Mouse (Mus musculus) hindbrain, embryonic 14.5 days (tissue): ENCODE data around the gene Garnl3. TPM values are rescaled to one million over a fixed set of nuclear protein-coding genes. Genes with fewer than 3 reads are reported as not detected.
A peak's percentile ranks its signal among the peaks of the same experiment; 100 is the strongest.

Experiments used
- ATAC-seq: fragments of 200-750 bp; cut with Nextera tagmentation; 2 replicates; pipeline ENCODE4 v1.8.0; 2017; ENCODE audit warnings: moderate number of reproducible peaks, mild to moderate bottlenecking, moderate TSS enrichment, moderate library complexity; ENCODE audit not compliant: low FRiP score
- DNase-seq: peaks from one replicate; pipeline ENCODE4 v3.0.0-alpha.2; 2015; ENCODE audit warnings: low spot score
- H3K27ac ChIP-seq: fragments of 300-500 bp; sonication (generic); 2 replicates; pipeline ENCODE4 v1.5.1; 2014; ENCODE audit warnings: mild to moderate bottlenecking, moderate library complexity
- H3K27me3 ChIP-seq: fragments of 300-500 bp; sonication (generic); 2 replicates; pipeline ENCODE4 v1.6.1; 2014; ENCODE audit warnings: mild to moderate bottlenecking, low read length, mixed read lengths; ENCODE audit not compliant: control insufficient read depth, insufficient read depth
- H3K36me3 ChIP-seq: fragments of 300-500 bp; sonication (generic); replicated peaks from 2 replicates; pipeline ENCODE4 v1.6.1; 2014; ENCODE audit not compliant: control insufficient read depth, insufficient read depth
- H3K4me1 ChIP-seq: fragments of 300-500 bp; sonication (generic); replicated peaks from 2 replicates; pipeline ENCODE4 v1.6.1; 2014; ENCODE audit warnings: antibody characterized with exemption, low read length, mixed read lengths; ENCODE audit not compliant: control insufficient read depth, insufficient read depth
- H3K4me2 ChIP-seq: fragments of 300-500 bp; sonication (generic); replicated peaks from 2 replicates; pipeline ENCODE4 v1.6.1; 2014; ENCODE audit warnings: mild to moderate bottlenecking, moderate library complexity
- H3K4me3 ChIP-seq: fragments of 300-500 bp; sonication (generic); replicated peaks from 2 replicates; pipeline ENCODE4 v1.5.1; 2014; ENCODE audit warnings: mild to moderate bottlenecking, low read length
- H3K9ac ChIP-seq: fragments of 300-500 bp; sonication (generic); 2 replicates; pipeline ENCODE4 v1.6.1; 2014
- H3K9me3 ChIP-seq: fragments of 300-500 bp; sonication (generic); 2 replicates; pipeline ENCODE4 v1.6.1; 2016; ENCODE audit warnings: low read length; ENCODE audit not compliant: control insufficient read depth
- WGBS: fragments of 180-500 bp; shearing (Covaris S2); extraction: QIAGEN DNeasy Blood & Tissue Kit; methylation state at CpG from one replicate; pipeline ENCODE4 v1.1.7; 2014; 5-methylcytosine and 5-hydroxymethylcytosine counted together
- polyA plus RNA-seq: library from polyadenylated mRNA; unstranded; fragments of >200 nt; fragmentation: Nextera tagmentation; extraction: Ambion mirVana; gene quantifications from 2 replicates; pipeline ENCODE4 v1.2.1, GENCODE M21; 2014

Garnl3 gene
- polyA plus RNA-seq, 1 experiment from 2014 or later, result 67.5 TPM

DNA sequence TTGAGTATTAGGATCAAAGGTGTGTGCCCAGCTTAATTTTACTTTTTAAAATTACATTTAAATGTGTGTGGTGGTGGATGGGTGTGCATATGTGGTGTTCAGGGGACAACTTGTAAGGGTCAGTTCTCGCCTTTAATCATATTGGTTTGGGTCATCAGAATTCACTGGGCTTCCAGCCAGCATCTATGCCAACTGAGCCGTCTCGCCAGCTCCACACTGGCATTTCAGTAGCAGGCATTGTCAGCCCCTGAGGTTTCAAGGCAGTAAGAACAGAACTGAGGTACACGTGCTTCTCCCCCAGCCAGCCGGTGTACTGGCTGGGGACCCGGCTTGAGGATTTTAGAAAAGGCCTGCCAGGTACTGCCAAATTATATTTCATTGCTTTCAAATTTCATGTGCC, 134.4 kb downstream of the Garnl3 start:
- H3K27ac ChIP-seq, result no peak overlapping the region
- H3K27me3 ChIP-seq, result no peaks in the 10 kb centered on the region
- H3K36me3 ChIP-seq, result peaks cover 9% of the 10 kb centered on the region; the same call in 1 of the 2 replicates
- 57% methylated on average over 6 of the region's 6 CpGs for WGBS
- H3K9ac ChIP-seq, result no peak overlapping the region
- H3K4me1 ChIP-seq, result no peaks in the 10 kb centered on the region
- ATAC-seq (no peak), DNase-seq (no peak)
- H3K4me2 ChIP-seq, result no peak overlapping the region
- no peaks in the 10 kb centered on the region for H3K9me3 ChIP-seq
- H3K4me3 ChIP-seq, result no peak overlapping the region

GRCm38 (mm10) chr2:32992130-32992529, 139.3 kb downstream of the Garnl3 start:
- DNase-seq, result no peak
- Histone ChIP-seq H3K27me3 (no peaks in the 10 kb centered on the region), H3K36me3 (peaks cover 18% of the 10 kb centered on the region), H3K4me2 (no peak overlapping the region), H3K27ac (no peak overlapping the region), H3K4me3 (no peak overlapping the region), H3K4me1 (no peaks in the 10 kb centered on the region), H3K9ac (no peak overlapping the region), H3K9me3 (no peaks in the 10 kb centered on the region)
- ATAC-seq, result no peak
- WGBS, result 77% methylated on average over 6 of the region's 6 CpGs

- ATAC-seq, result no peak
- Histone ChIP-seq H3K27me3 (no peaks in the 10 kb centered on the region), H3K4me2 (no peak overlapping the region), H3K27ac (no peak overlapping the region), H3K4me3 (no peak overlapping the region), H3K36me3 (peaks cover 19% of the 10 kb centered on the region), H3K4me1 (no peaks in the 10 kb centered on the region), H3K9me3 (no peaks in the 10 kb centered on the region), H3K9ac (no peak overlapping the region)
- 51% methylated on average over 13 of the region's 13 CpGs for WGBS
- no peak for DNase-seq
Measured at GRCm38 (mm10) chr2:32990167-32990832, 141.2 kb downstream of the Garnl3 start.

DNA sequence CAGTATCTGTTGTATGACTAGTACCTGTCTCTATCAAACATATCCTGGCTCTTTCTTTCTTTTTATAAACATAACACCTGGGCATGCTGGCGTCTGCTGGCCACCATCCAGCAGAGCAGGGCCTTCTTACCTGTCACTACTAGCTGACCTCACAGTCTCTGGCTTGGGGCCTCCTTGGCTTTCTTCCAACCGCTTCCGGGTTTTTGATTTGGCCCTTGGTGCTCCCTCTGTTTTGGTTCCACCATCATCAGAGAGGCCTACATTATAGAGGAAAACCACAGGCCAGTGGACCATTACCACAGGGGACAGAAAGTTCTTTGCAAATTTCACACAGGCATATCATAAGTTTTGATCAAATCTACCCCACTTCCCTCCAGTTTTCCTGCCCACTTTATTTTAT, 142.1 kb downstream of the Garnl3 start:
- ATAC-seq (no peak), DNase-seq (no peak)
- WGBS, result 84% methylated on average over 3 of the region's 3 CpGs
- H3K4me2 ChIP-seq, result no peak overlapping the region
- no peak overlapping the region for H3K4me3 ChIP-seq
- H3K9ac ChIP-seq, result no peak overlapping the region
- peaks cover 18% of the 10 kb centered on the region for H3K36me3 ChIP-seq
- no peaks in the 10 kb centered on the region for H3K27me3 ChIP-seq
- H3K27ac ChIP-seq, result no peak overlapping the region
- H3K4me1 ChIP-seq, result no peaks in the 10 kb centered on the region
- no peaks in the 10 kb centered on the region for H3K9me3 ChIP-seq

GRCm38 (mm10) chr2:32985844-32986243, 145.6 kb downstream of the Garnl3 start:
- Histone ChIP-seq H3K4me3 (no peak overlapping the region), H3K9me3 (no peaks in the 10 kb centered on the region), H3K36me3 (peaks cover 9% of the 10 kb centered on the region), H3K9ac (no peak overlapping the region), H3K27ac (no peak overlapping the region), H3K4me1 (peaks cover 16% of the 10 kb centered on the region), H3K27me3 (no peaks in the 10 kb centered on the region), H3K4me2 (no peak overlapping the region)
- DNase-seq (no peak), ATAC-seq (no peak)
- WGBS, result 65% methylated on average over 8 of the region's 8 CpGs

- DNase-seq (no peak), ATAC-seq (no peak)
- 61% methylated on average over 6 of the region's 6 CpGs for WGBS
- Histone ChIP-seq H3K9me3 (no peaks in the 10 kb centered on the region), H3K4me1 (peaks cover 19% of the 10 kb centered on the region), H3K9ac (no peak overlapping the region), H3K27me3 (no peaks in the 10 kb centered on the region), H3K36me3 (peaks cover 4% of the 10 kb centered on the region; the same call in 1 of the 2 replicates), H3K4me2 (no peak overlapping the region; the same call in 1 of the 2 replicates), H3K27ac (no peak overlapping the region), H3K4me3 (no peak overlapping the region)
Measured at GRCm38 (mm10) chr2:32983617-32984016, 147.8 kb downstream of the Garnl3 start.

DNA sequence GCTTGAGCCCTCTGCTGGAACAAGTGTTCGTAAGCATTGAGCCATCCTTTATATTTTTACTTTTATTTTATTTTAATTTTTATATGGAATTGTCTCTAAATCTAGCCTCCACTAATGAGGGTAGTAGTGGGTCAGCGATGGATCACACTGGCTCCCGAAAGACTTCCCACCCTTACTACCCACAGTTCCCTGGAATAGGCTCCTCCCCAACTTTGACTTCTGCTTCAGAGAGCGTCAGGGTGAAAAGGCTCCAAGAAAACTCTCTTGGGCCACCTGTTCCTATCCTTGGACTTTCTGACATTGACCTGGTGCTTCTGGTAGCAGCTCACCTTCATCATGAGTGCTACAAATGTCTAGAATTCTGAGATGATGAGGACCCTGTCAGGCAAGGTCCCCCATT, 148.8 kb downstream of the Garnl3 start:
- H3K9me3 ChIP-seq, result no peaks in the 10 kb centered on the region
- no peaks in the 10 kb centered on the region for H3K27me3 ChIP-seq
- no peak overlapping the region for H3K9ac ChIP-seq
- DNase-seq (no peak), ATAC-seq (no peak)
- 3% methylated on average over 4 of the region's 4 CpGs for WGBS
- H3K36me3 ChIP-seq, result peaks cover 4% of the 10 kb centered on the region; the same call in 1 of the 2 replicates
- H3K4me3 ChIP-seq, result peak overlapping the region; percentile 87
- H3K27ac ChIP-seq, result no peak overlapping the region
- peak overlapping the region; percentile 98 for H3K4me2 ChIP-seq
- peaks cover 23% of the 10 kb centered on the region for H3K4me1 ChIP-seq

GRCm38 (mm10) chr2:32981725-32982271, 149.7 kb downstream of the Garnl3 start, which contains the start of gene Slc2a8:
Slc2a8 (minus strand) TSS chr2:32982083.
- Histone ChIP-seq H3K4me3 (peak within 1 kb of the TSS; percentile 87), H3K4me2 (peak within 1 kb of the TSS; percentile 98), H3K27me3 (no peaks in the 10 kb centered on the region), H3K27ac (peak within 1 kb of the TSS; percentile 77), H3K9me3 (no peaks in the 10 kb centered on the region), H3K4me1 (peaks cover 24% of the 10 kb centered on the region), H3K9ac (peak within 1 kb of the TSS; percentile 93), H3K36me3 (peaks cover 4% of the 10 kb centered on the region; the same call in 1 of the 2 replicates)
- under 1% methylated on average over 47 of the region's 50 CpGs for WGBS
- peak; percentile 86 for DNase-seq
- ATAC-seq, result peak; percentile 98

GRCm38 (mm10) chr2:32981281-32981680, 150.2 kb downstream of the Garnl3 start:
- Histone ChIP-seq H3K4me1 (peaks cover 28% of the 10 kb centered on the region), H3K27me3 (no peaks in the 10 kb centered on the region), H3K27ac (peak overlapping the region; percentile 77), H3K9ac (peak overlapping the region; percentile 93), H3K4me2 (peak overlapping the region; percentile 98), H3K9me3 (no peaks in the 10 kb centered on the region), H3K36me3 (peaks cover 4% of the 10 kb centered on the region; the same call in 1 of the 2 replicates), H3K4me3 (peak overlapping the region; percentile 87)
- ATAC-seq (peak; percentile 28), DNase-seq (no peak)
- under 1% methylated on average over 21 of the region's 23 CpGs for WGBS
